Mouse (Mus musculus) MEL (cell line): ENCODE measurements around the gene Elavl1. TPM values are rescaled to one million over a fixed set of nuclear protein-coding genes. Genes with fewer than 3 reads are reported as not detected.

Experiments
- DNase-seq: peaks from one replicate; pipeline ENCODE4 v3.0.0; 2011; ENCODE audit warnings: low read depth, low spot score
- H3K27ac ChIP-seq: 2 replicates; pipeline ENCODE4 v1.5.1; 2012; ENCODE audit warnings: low read depth, mild to moderate bottlenecking, control low read depth, low read length, moderate library complexity; ENCODE audit not compliant: control insufficient read depth
- H3K27me3 ChIP-seq, 2 experiments: fragments of 150-350 bp in 1 of 2; sonication (generic) in 1 of 2; 2 replicates each; pipeline ENCODE4 v1.6.1; 2012; ENCODE audit warnings: low read length in 2 of 2, mild to moderate bottlenecking in 2 of 2, improper control_type of control experiment in 1 of 2, moderate library complexity in 1 of 2; ENCODE audit not compliant: insufficient read depth in 2 of 2, control insufficient read depth in 1 of 2
- H3K36me3 ChIP-seq, 2 experiments: 2 replicates each; pipeline ENCODE4 v1.6.1; 2012 to 2014; ENCODE audit warnings: low read length in 2 of 2, improper control_type of control experiment in 1 of 2, inconsistent platforms in 1 of 2, mild to moderate bottlenecking in 1 of 2; ENCODE audit not compliant: insufficient read depth in 2 of 2, control insufficient read depth in 1 of 2
- H3K4me1 ChIP-seq, 2 experiments: fragments of 150-350 bp in 1 of 2; sonication (generic) in 1 of 2; 2 replicates each; pipeline ENCODE4 v1.6.1; 2012; ENCODE audit warnings: low read length in 2 of 2, improper control_type of control experiment in 1 of 2, mild to moderate bottlenecking in 1 of 2; ENCODE audit not compliant: insufficient read depth in 2 of 2, control insufficient read depth in 1 of 2
- H3K4me3 ChIP-seq, 2 experiments: fragments of 150-350 bp in 1 of 2; sonication (generic) in 1 of 2; 2 replicates each; pipeline ENCODE4 v1.5.1; 2012; ENCODE audit warnings: low read depth in 2 of 2, low read length in 2 of 2, mild to moderate bottlenecking in 2 of 2, moderate library complexity in 2 of 2, control low read depth in 1 of 2, improper control_type of control experiment in 1 of 2; ENCODE audit not compliant: control insufficient read depth in 1 of 2, insufficient read depth in 1 of 2
- H3K79me2 ChIP-seq: 2 replicates; pipeline ENCODE4 v1.6.1; 2012; ENCODE audit warnings: mild to moderate bottlenecking, low read length, moderate library complexity; ENCODE audit not compliant: control insufficient read depth, poor library complexity, insufficient read depth
- H3K9ac ChIP-seq: 2 replicates; pipeline ENCODE4 v1.6.1; 2012; ENCODE audit warnings: low read depth, mild to moderate bottlenecking, control low read depth, low read length, moderate library complexity; ENCODE audit not compliant: control insufficient read depth, poor library complexity, severe bottlenecking
- H3K9me3 ChIP-seq: fragments of 150-350 bp; sonication (generic); replicated peaks from 2 replicates; pipeline ENCODE4 v1.6.1; 2012; ENCODE audit warnings: mild to moderate bottlenecking, low read length, improper control_type of control experiment, moderate library complexity; ENCODE audit not compliant: insufficient read depth
- CTCF ChIP-seq, 3 experiments: IDR thresholded peaks in 2 of 3; conservative IDR thresholded peaks in 1 of 3; 2 replicates each; pipeline ENCODE4 v1.5.1; 2011 to 2012; ENCODE audit warnings: low read length in 3 of 3, low read depth in 2 of 3, mild to moderate bottlenecking in 2 of 3, improper control_type of control experiment in 1 of 3, inconsistent platforms in 1 of 3, mixed read lengths in 1 of 3, moderate library complexity in 1 of 3; ENCODE audit not compliant: control insufficient read depth in 1 of 3, insufficient read depth in 1 of 3, poor library complexity in 1 of 3, severe bottlenecking in 1 of 3
- E2F4 ChIP-seq: IDR thresholded peaks from 2 replicates; pipeline ENCODE4 v1.6.1; 2011; ENCODE audit warnings: low read depth, low read length, improper control_type of control experiment, borderline replicate concordance
- ELF1 ChIP-seq: IDR thresholded peaks from 2 replicates; pipeline ENCODE4 v1.6.1; 2014; ENCODE audit warnings: low read depth, mild to moderate bottlenecking, inconsistent platforms, low read length, improper control_type of control experiment, moderate library complexity
- GATA1 ChIP-seq: IDR thresholded peaks from 2 replicates; pipeline ENCODE4 v1.6.1; 2011; ENCODE audit warnings: low read depth, low read length, improper control_type of control experiment
- HCFC1 ChIP-seq: IDR thresholded peaks from 2 replicates; pipeline ENCODE4 v1.6.1; 2012; ENCODE audit warnings: low read depth, mild to moderate bottlenecking, inconsistent platforms, low read length, improper control_type of control experiment, moderate library complexity
- JUND ChIP-seq: IDR thresholded peaks from 2 replicates; pipeline ENCODE4 v1.6.1; 2011; ENCODE audit warnings: low read depth, mild to moderate bottlenecking, improper control_type of control experiment, low read length
- KAT2A ChIP-seq: conservative IDR thresholded peaks from 2 replicates; pipeline ENCODE4 v1.6.1; 2012; ENCODE audit warnings: low read depth, low read length, improper control_type of control experiment, inconsistent platforms
- MEF2A ChIP-seq: IDR thresholded peaks from 2 replicates; pipeline ENCODE4 v1.6.1; 2014; ENCODE audit warnings: low read depth, mild to moderate bottlenecking, inconsistent platforms, low read length, improper control_type of control experiment; ENCODE audit not compliant: poor library complexity, insufficient replicate concordance, severe bottlenecking; ENCODE audit errors: extremely low read depth
- MYB ChIP-seq: IDR thresholded peaks from 2 replicates; pipeline ENCODE4 v1.6.1; 2011; ENCODE audit warnings: mild to moderate bottlenecking, low read depth, low read length, improper control_type of control experiment
- MYC ChIP-seq: IDR thresholded peaks from 2 replicates; pipeline ENCODE4 v1.6.1; 2011; ENCODE audit warnings: low read depth, mild to moderate bottlenecking, low read length, improper control_type of control experiment, moderate library complexity
- NELFE ChIP-seq: IDR thresholded peaks from 2 replicates; pipeline ENCODE4 v1.6.1; 2011; ENCODE audit warnings: low read depth, low read length, improper control_type of control experiment
- RAD21 ChIP-seq: IDR thresholded peaks from 2 replicates; pipeline ENCODE4 v1.6.1; 2011; ENCODE audit warnings: mild to moderate bottlenecking, low read depth, low read length, improper control_type of control experiment
- SIN3A ChIP-seq: IDR thresholded peaks from 2 replicates; pipeline ENCODE4 v1.6.1; 2012; ENCODE audit warnings: low read length, improper control_type of control experiment, inconsistent platforms
- SMC3 ChIP-seq: IDR thresholded peaks from 2 replicates; pipeline ENCODE4 v1.6.1; 2011; ENCODE audit warnings: low read depth, low read length, improper control_type of control experiment
- TAL1 ChIP-seq: IDR thresholded peaks from 2 replicates; pipeline ENCODE4 v1.6.1; 2012; ENCODE audit warnings: mild to moderate bottlenecking, inconsistent platforms, low read length, moderate library complexity, mixed read lengths
- TBP ChIP-seq: IDR thresholded peaks from 2 replicates; pipeline ENCODE4 v1.8.0; 2011; ENCODE audit warnings: low read depth, low read length, improper control_type of control experiment
- TCF12 ChIP-seq: IDR thresholded peaks from 2 replicates; pipeline ENCODE4 v1.6.1; 2014; ENCODE audit warnings: low read depth, mild to moderate bottlenecking, inconsistent platforms, low read length, improper control_type of control experiment, moderate library complexity
- USF1 ChIP-seq: IDR thresholded peaks from 2 replicates; pipeline ENCODE4 v1.6.1; 2014; ENCODE audit warnings: low read depth, mild to moderate bottlenecking, inconsistent platforms, low read length, improper control_type of control experiment, moderate library complexity
- ZC3H11A ChIP-seq: IDR thresholded peaks from 2 replicates; pipeline ENCODE4 v1.6.1; 2012; ENCODE audit warnings: low read depth, mild to moderate bottlenecking, inconsistent platforms, low read length, improper control_type of control experiment
- ZKSCAN1 ChIP-seq: IDR thresholded peaks from 2 replicates; pipeline ENCODE4 v1.6.1; 2012; ENCODE audit warnings: low read depth, mild to moderate bottlenecking, inconsistent platforms, low read length, improper control_type of control experiment, moderate library complexity
- ZNF384 ChIP-seq: IDR thresholded peaks from 2 replicates; pipeline ENCODE4 v1.6.1; 2012; ENCODE audit warnings: low read depth, mild to moderate bottlenecking, inconsistent platforms, low read length, improper control_type of control experiment
- polyA plus RNA-seq, 2 experiments: library from polyadenylated mRNA; stranded (reverse) in 1 of 2; unstranded in 1 of 2; fragments of >175 nt in 1 of 2; fragments of >200 nt in 1 of 2; gene quantifications; 2 replicates each; pipeline versions ENCODE4 v1.2.1 to v1.2.4; 2012; ENCODE audit warnings: low replicate concordance in 2 of 2, low read depth in 1 of 2; ENCODE audit not compliant: insufficient read length in 2 of 2, insufficient read depth in 1 of 2, missing spikeins in 1 of 2
- total RNA-seq: library from RNA; depleted of rRNA; stranded (reverse); fragments of 300-350 nt; gene quantifications from 2 replicates; pipeline ENCODE4 v1.2.3, GENCODE M21; 2012

Elavl1 gene
- total and polyA plus RNA-seq, 3 experiments: 64.2 to 77.4 TPM; not detected in 1

DNA sequence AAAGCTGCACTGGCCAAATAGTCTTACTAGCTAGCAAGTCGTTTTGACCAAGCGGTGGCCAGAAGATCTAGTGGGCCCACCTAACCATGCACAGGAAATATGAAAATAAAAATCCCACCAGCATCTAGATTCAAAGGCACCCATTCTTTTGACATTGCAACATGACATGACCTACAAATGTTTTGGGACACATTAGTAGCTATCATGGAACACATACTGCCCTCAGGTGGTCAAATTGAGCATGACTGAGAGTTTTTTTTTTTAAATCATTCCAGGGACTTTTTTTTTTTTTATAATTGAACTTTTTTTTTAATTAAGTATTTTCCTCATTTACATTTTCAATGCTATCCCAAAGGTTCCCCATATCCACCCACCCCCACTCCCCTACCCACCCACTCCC lies 47.4 kb upstream of the Elavl1 start:
- Histone ChIP-seq H3K27ac (no peak overlapping the region), H3K9me3 (no peaks in the 10 kb centered on the region)
- TF ChIP-seq SMC3: peak; percentile 74
- peak in 2 of 3 experiments; percentile 37 to 69; a peak in 4 of 6 replicates for TF ChIP-seq CTCF (IDR thresholded peaks at IDR 0.05 in 2 of 3, conservative IDR thresholded peaks at IDR 0.05 in 1 of 3; ENCODE audit: control insufficient read depth in 1 of 3, insufficient read depth in 1 of 3, low read depth in 2 of 3, low read length in 3 of 3, poor library complexity in 1 of 3, severe bottlenecking in 1 of 3)
- TF ChIP-seq GATA1: no peak
- TF ChIP-seq ZNF384: peak; percentile 96
- no peak for TF ChIP-seq TCF12
- peak; percentile 55 for TF ChIP-seq ZC3H11A
- TF ChIP-seq RAD21: peak; percentile 70
- TF ChIP-seq, all 39 proteins: peak for 5
- Histone ChIP-seq H3K79me2 (no peaks in the 10 kb centered on the region), H3K4me1 (no peaks in the 10 kb centered on the region; a peak in 1 of 4 replicates), H3K9ac (no peak overlapping the region), H3K27me3 (no peaks in the 10 kb centered on the region), H3K36me3 (peaks cover 0 to 2% of the 10 kb centered on the region in 2 experiments; a peak in 1 of 4 replicates), H3K4me3 (no peak overlapping the region)
- DNase-seq: peak; percentile 53

DNA sequence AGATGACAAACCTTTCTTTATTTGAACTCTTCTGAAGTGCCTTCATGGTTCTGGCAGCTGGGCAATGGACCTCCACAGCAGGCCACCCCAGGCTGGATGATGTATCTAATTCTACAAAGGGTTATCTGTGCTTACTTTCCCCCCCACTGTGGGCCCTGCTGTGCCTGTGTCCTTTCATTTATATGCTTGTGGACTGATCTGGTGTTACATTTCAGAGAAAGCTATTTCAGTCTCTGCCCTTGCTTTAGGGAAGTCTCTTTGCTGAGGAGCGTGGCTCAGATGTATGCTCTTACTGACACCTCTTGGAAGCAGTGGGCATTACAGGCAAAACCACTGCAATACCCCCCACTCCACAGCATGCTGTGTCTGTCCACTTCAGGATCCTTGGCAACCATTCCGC lies 44.9 kb upstream of the Elavl1 start:
- Histone ChIP-seq H3K9me3 (no peaks in the 10 kb centered on the region), H3K27ac (peak overlapping the region; percentile 40), H3K27me3 (no peaks in the 10 kb centered on the region), H3K36me3 (peaks cover 0 to 2% of the 10 kb centered on the region in 2 experiments; a peak in 1 of 4 replicates), H3K4me3 (no peak overlapping the region), H3K79me2 (no peaks in the 10 kb centered on the region), H3K4me1 (no peaks in the 10 kb centered on the region; a peak in 1 of 4 replicates), H3K9ac (peak overlapping the region; percentile 32)
- DNase-seq: peak; percentile 87
- TF ChIP-seq KAT2A (no peak), SIN3A (peak; percentile 63), SMC3 (peak; percentile 89), RAD21 (peak; percentile 92), ZC3H11A (peak; percentile 82), ELF1 (no peak), NELFE (0 out of 2 replicates have a peak, but pooled peaks have one; percentile 2), CTCF (IDR thresholded peaks at IDR 0.05 in 2 of 3, conservative IDR thresholded peaks at IDR 0.05 in 1 of 3; ENCODE audit: control insufficient read depth in 1 of 3, insufficient read depth in 1 of 3, low read depth in 2 of 3, low read length in 3 of 3, poor library complexity in 1 of 3, severe bottlenecking in 1 of 3) (peak; percentile 68 to 93 (median 84)), MYC (0 out of 2 replicates have a peak, but pooled peaks have one; percentile 49)

DNA sequence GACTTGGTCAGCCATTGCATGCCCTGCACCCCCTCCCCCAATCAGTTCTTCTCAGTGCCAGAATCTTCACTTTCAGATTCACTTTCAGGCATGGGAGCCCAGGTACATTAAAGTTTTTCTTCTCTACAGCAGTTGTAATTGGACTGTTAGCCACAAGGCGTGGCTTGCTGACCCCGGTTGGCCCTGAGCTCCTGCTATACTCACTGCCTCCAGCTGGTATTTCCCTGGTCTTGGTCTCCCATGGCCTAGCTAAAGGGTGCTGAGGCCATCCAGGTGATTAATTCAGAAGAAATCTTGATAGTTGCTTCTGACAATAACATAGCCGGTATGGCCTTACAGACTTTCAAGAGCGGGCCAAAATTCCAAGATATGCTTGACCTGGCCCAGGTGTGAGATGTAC lies 43.3 kb upstream of the Elavl1 start:
- no peaks in the 10 kb centered on the region for H3K79me2 ChIP-seq
- H3K4me1 ChIP-seq: no peaks in the 10 kb centered on the region; a peak in 1 of 4 replicates
- H3K27ac ChIP-seq: no peak overlapping the region
- no peaks in the 10 kb centered on the region for H3K27me3 ChIP-seq
- no peaks in the 10 kb centered on the region for H3K9me3 ChIP-seq
- no peak for DNase-seq
- TF ChIP-seq CTCF (IDR thresholded peaks at IDR 0.05 in 2 of 3, conservative IDR thresholded peaks at IDR 0.05 in 1 of 3; ENCODE audit: control insufficient read depth in 1 of 3, insufficient read depth in 1 of 3, low read depth in 2 of 3, low read length in 3 of 3, poor library complexity in 1 of 3, severe bottlenecking in 1 of 3) (no peak), TCF12 (no peak), TBP (no peak), MYC (no peak), ELF1 (no peak), MYB (no peak), E2F4 (no peak), SIN3A (no peak), JUND (no peak), TAL1 (no peak), ZKSCAN1 (no peak), KAT2A (no peak), GATA1 (no peak), USF1 (no peak), NELFE (no peak), HCFC1 (no peak), ZNF384 (no peak), MEF2A (no peak)
- peaks cover 0 to 2% of the 10 kb centered on the region in 2 experiments; a peak in 1 of 4 replicates for H3K36me3 ChIP-seq
- H3K4me3 ChIP-seq: no peak overlapping the region
- no peak overlapping the region for H3K9ac ChIP-seq
